Mouse (Mus musculus) right cerebral cortex, postnatal 10 days (tissue): ENCODE results near the gene Platr25.
A peak's percentile ranks its signal among the peaks of the same experiment; 100 is the strongest.
"Not testable (repeated sequence)": the region's sequence is repeated elsewhere in the genome, so short reads cannot be mapped to it uniquely, and the experiment has no call there.

ENCODE experiments used
- DNase-seq, 2 experiments: peaks; one replicate each; pipeline ENCODE4 v3.0.0; 2021; ENCODE audit warnings: low spot score in 2 of 2

The Platr25 gene

GRCm38 (mm10) chr13:62760432-62761415, at the start of gene Platr25:
TSS of gene Platr25 (minus strand) at chr13:62760709.
- DNase-seq, result peak; percentile 57 to 67

- not testable (repeated sequence) for DNase-seq
Measured at GRCm38 (mm10) chr13:62807981-62808380, 47.5 kb upstream of the Platr25 start.

GRCm38 (mm10) chr13:62786135-62786493, 25.6 kb upstream of the Platr25 start:
- not testable (repeated sequence) for DNase-seq

GRCm38 (mm10) chr13:62785199-62786134, 25.0 kb upstream of the Platr25 start, which contains the start of gene Gm5141:
TSS of gene Gm5141 (minus strand) at chr13:62785808.
- peak; percentile 51 to 56 for DNase-seq

GRCm38 (mm10) chr13:62763806-62764205, 3.3 kb upstream of the Platr25 start:
- DNase-seq, result peak; percentile 54 to 69

- DNase-seq, result no peak
Measured at GRCm38 (mm10) chr13:62733322-62733721, 27.2 kb downstream of the Platr25 start.

GRCm38 (mm10) chr13:62712611-62713010, 47.9 kb downstream of the Platr25 start:
- not testable (repeated sequence) for DNase-seq

GRCm38 (mm10) chr13:62685287-62685648, 75.2 kb downstream of the Platr25 start:
- not testable (repeated sequence) for DNase-seq

- DNase-seq, result peak; percentile 31 to 44
Measured at GRCm38 (mm10) chr13:62684608-62685286, 75.8 kb downstream of the Platr25 start.

- no peak for DNase-seq
Measured at GRCm38 (mm10) chr13:62653369-62653743, 107.2 kb downstream of the Platr25 start.

- peak; percentile 82 to 89 for DNase-seq
Measured at GRCm38 (mm10) chr13:62652681-62653368, 107.7 kb downstream of the Platr25 start.

- peak; percentile 27 to 29 for DNase-seq
Measured at GRCm38 (mm10) chr13:62627071-62627470, 133.4 kb downstream of the Platr25 start.

- not testable (repeated sequence) for DNase-seq
Measured at GRCm38 (mm10) chr13:62624277-62624665, 136.2 kb downstream of the Platr25 start.

GRCm38 (mm10) chr13:62623577-62624276, 136.8 kb downstream of the Platr25 start, which contains the start of gene 6720489N17Rik:
TSS of gene 6720489N17Rik (minus strand) at chr13:62624182.
- DNase-seq, result peak; percentile 86 to 90
